Mouse (Mus musculus) intestine, embryonic 15.5 days (tissue): ENCODE measurements around the gene Slc5a6. TPM values are rescaled to one million over a fixed set of nuclear protein-coding genes. Genes with fewer than 3 reads are reported as not detected.
A peak's percentile ranks its signal among the peaks of the same experiment; 100 is the strongest.

Source experiments
- ATAC-seq: fragments of 200-750 bp; cut with Nextera tagmentation; 2 replicates; pipeline ENCODE4 v1.8.0; 2017; ENCODE audit warnings: moderate TSS enrichment, moderate library complexity
- H3K27ac ChIP-seq: fragments of 300-500 bp; sonication (generic); 2 replicates; pipeline ENCODE4 v1.5.1; 2015; ENCODE audit warnings: mild to moderate bottlenecking, inconsistent platforms
- H3K27me3 ChIP-seq: fragments of 300-500 bp; sonication (generic); replicated peaks from 2 replicates; pipeline ENCODE4 v1.6.1; 2015; ENCODE audit warnings: inconsistent platforms
- H3K36me3 ChIP-seq: fragments of 300-500 bp; sonication (generic); 2 replicates; pipeline ENCODE4 v1.6.1; 2015; ENCODE audit warnings: inconsistent platforms
- H3K4me1 ChIP-seq: fragments of 300-500 bp; sonication (generic); replicated peaks from 2 replicates; pipeline ENCODE4 v1.6.1; 2015; ENCODE audit warnings: inconsistent platforms
- H3K4me2 ChIP-seq: fragments of 300-500 bp; sonication (generic); replicated peaks from 2 replicates; pipeline ENCODE4 v1.6.1; 2015; ENCODE audit warnings: mild to moderate bottlenecking, inconsistent platforms
- H3K4me3 ChIP-seq: fragments of 300-500 bp; sonication (generic); replicated peaks from 2 replicates; pipeline ENCODE4 v1.5.1; 2015; ENCODE audit warnings: inconsistent platforms
- H3K9ac ChIP-seq: fragments of 300-500 bp; sonication (generic); 2 replicates; pipeline ENCODE4 v1.6.1; 2015; ENCODE audit warnings: inconsistent platforms
- H3K9me3 ChIP-seq: fragments of 300-500 bp; sonication (generic); 2 replicates; pipeline ENCODE4 v1.6.1; 2016; ENCODE audit warnings: inconsistent platforms
- WGBS: fragments of 180-500 bp; shearing (Covaris S2); methylation state at CpG from one replicate; pipeline ENCODE4 v1.1.7; 2015; 5-methylcytosine and 5-hydroxymethylcytosine counted together
- polyA plus RNA-seq: library from polyadenylated mRNA; unstranded; fragments of >200 nt; fragmentation: Nextera tagmentation; extraction: Ambion mirVana; gene quantifications from 2 replicates; pipeline ENCODE4 v1.2.1, GENCODE M21; 2015

Slc5a6 gene
- polyA plus RNA-seq, 1 experiment from 2014 or later: 12.8 TPM

DNA sequence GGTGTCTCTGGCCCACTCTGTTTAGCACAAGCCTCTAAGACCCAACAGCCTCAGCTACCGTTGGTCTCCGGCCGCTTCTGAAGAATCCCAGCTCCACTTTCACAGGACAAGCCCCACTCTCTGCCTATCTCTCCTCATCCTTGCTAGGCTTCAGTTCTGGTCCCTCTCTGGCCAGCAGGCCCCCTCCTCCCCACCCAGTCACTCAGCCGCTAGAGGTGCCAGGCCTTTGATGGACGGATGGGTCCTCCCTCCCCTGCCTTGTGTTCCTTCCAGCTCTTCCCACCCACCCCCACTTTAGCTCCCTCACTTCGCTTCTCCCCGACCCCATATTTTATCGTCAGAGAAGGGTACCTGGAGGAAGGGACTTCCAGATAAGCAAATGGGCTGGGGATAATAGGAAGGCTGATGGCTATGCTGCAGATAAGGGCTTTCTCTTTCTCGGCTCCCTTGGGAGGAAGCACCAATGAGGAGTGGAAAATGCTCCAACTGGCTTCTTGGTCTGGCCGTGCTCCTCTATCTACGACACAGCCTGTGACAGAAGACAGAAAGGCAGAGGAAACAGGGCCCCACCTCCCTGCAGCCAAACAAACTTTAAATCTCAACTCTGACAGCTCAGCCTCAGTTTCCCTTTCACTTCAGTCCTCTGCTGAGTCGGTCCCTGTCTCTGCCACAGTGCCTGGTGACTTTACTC, 34.4 kb upstream of the Slc5a6 start:
- Histone ChIP-seq H3K9ac (no peak overlapping the region), H3K9me3 (no peaks in the 10 kb centered on the region), H3K27me3 (peaks cover 7% of the 10 kb centered on the region; the same call in 1 of the 2 replicates), H3K27ac (no peak overlapping the region), H3K4me2 (no peak overlapping the region; the same call in 1 of the 2 replicates), H3K36me3 (0 out of 2 replicates have a peak, but pooled peaks cover 4% of the 10 kb centered on the region), H3K4me3 (no peak overlapping the region), H3K4me1 (no peaks in the 10 kb centered on the region; the same call in 1 of the 2 replicates)
- 23% methylated on average over 12 of the region's 12 CpGs for WGBS
- ATAC-seq: no peak

GRCm38 (mm10) chr5:31082355-31082754, 33.6 kb upstream of the Slc5a6 start:
- Histone ChIP-seq H3K9me3 (no peaks in the 10 kb centered on the region), H3K27ac (no peak overlapping the region), H3K4me1 (no peaks in the 10 kb centered on the region; the same call in 1 of the 2 replicates), H3K4me2 (no peak overlapping the region), H3K4me3 (no peak overlapping the region), H3K9ac (no peak overlapping the region), H3K36me3 (peaks cover 12% of the 10 kb centered on the region; the same call in 1 of the 2 replicates), H3K27me3 (0 out of 2 replicates have a peak, but pooled peaks cover 3% of the 10 kb centered on the region)
- WGBS: 19% methylated on average over 5 of the region's 5 CpGs
- ATAC-seq: no peak

GRCm38 (mm10) chr5:31081386-31081785, 32.7 kb upstream of the Slc5a6 start:
- Histone ChIP-seq H3K9me3 (no peaks in the 10 kb centered on the region), H3K4me1 (no peaks in the 10 kb centered on the region; the same call in 1 of the 2 replicates), H3K9ac (no peak overlapping the region), H3K4me2 (no peak overlapping the region), H3K27ac (no peak overlapping the region), H3K36me3 (peaks cover 16% of the 10 kb centered on the region), H3K27me3 (0 out of 2 replicates have a peak, but pooled peaks cover 3% of the 10 kb centered on the region), H3K4me3 (no peak overlapping the region)
- ATAC-seq: no peak
- WGBS: 84% methylated on average over 3 of the region's 3 CpGs

DNA sequence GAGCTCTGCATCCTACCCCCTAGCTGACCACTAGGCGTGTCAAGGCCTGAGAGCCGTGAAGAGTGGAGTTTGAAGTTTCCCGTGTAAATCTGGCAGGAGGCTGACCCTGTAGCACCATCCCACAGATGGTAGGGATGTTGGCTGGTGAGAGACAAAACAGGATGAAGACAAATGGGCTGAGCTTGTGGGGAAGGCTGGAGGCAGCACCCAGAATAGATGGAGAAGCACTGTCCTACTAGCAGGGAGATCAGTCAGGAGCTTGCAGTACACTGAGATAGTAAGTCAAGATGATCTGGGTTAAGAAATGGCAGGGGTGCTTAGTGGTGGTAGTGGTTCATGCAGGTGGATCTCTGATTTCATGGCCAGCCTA, 32.1 kb upstream of the Slc5a6 start:
- ATAC-seq: no peak
- H3K27ac ChIP-seq: no peak overlapping the region
- 0 out of 2 replicates have a peak, but pooled peaks cover 3% of the 10 kb centered on the region for H3K27me3 ChIP-seq
- no peak overlapping the region for H3K4me2 ChIP-seq
- no peak overlapping the region for H3K4me3 ChIP-seq
- no peaks in the 10 kb centered on the region for H3K9me3 ChIP-seq
- H3K4me1 ChIP-seq: no peaks in the 10 kb centered on the region; the same call in 1 of the 2 replicates
- no peak overlapping the region for H3K9ac ChIP-seq
- peaks cover 20% of the 10 kb centered on the region for H3K36me3 ChIP-seq
- WGBS: 61% methylated on average over 3 of the region's 3 CpGs

- 73% methylated on average over 13 of the region's 13 CpGs for WGBS
- no peak for ATAC-seq
- H3K4me3 ChIP-seq: no peak overlapping the region
- no peak overlapping the region for H3K27ac ChIP-seq
- H3K36me3 ChIP-seq: peaks cover 23% of the 10 kb centered on the region
- 0 out of 2 replicates have a peak, but pooled peaks cover 3% of the 10 kb centered on the region for H3K27me3 ChIP-seq
- no peaks in the 10 kb centered on the region; the same call in 1 of the 2 replicates for H3K4me1 ChIP-seq
- H3K4me2 ChIP-seq: no peak overlapping the region
- no peaks in the 10 kb centered on the region for H3K9me3 ChIP-seq
- H3K9ac ChIP-seq: no peak overlapping the region
Observed at GRCm38 (mm10) chr5:31080059-31080794, 31.5 kb upstream of the Slc5a6 start.

DNA sequence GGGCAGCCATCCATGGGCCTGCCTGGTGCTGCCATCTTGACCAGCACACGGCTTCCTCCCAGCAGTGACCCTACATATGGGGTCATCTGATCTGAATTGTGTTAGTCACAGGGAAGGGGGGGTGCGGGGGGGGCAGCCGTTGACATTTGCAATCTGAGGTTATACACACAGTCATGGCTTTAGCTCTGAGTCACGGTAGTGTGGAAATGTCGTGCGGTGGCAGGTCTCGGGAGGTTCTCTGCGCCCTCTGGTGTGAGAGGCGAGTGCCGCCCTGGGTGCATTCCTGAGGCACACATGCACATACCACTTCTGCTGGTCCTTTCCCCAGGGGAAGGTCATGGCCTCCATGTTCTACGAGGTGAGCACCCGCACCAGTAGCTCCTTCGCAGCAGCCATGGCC, 27.6 kb upstream of the Slc5a6 start:
- 88% methylated on average over 13 of the region's 13 CpGs for WGBS
- ATAC-seq: no peak
- Histone ChIP-seq H3K27ac (no peak overlapping the region), H3K36me3 (peaks cover 57% of the 10 kb centered on the region), H3K4me1 (no peaks in the 10 kb centered on the region; the same call in 1 of the 2 replicates), H3K27me3 (no peaks in the 10 kb centered on the region), H3K4me2 (no peak overlapping the region), H3K9ac (no peak overlapping the region), H3K9me3 (no peaks in the 10 kb centered on the region), H3K4me3 (no peak overlapping the region)

- H3K36me3 ChIP-seq: peaks cover 79% of the 10 kb centered on the region
- H3K4me3 ChIP-seq: no peak overlapping the region
- 91% methylated on average over 12 of the region's 12 CpGs for WGBS
- H3K9ac ChIP-seq: no peak overlapping the region
- no peak for ATAC-seq
- H3K27ac ChIP-seq: no peak overlapping the region
- no peaks in the 10 kb centered on the region for H3K9me3 ChIP-seq
- no peak overlapping the region for H3K4me2 ChIP-seq
- no peaks in the 10 kb centered on the region for H3K27me3 ChIP-seq
- no peaks in the 10 kb centered on the region for H3K4me1 ChIP-seq
Observed at GRCm38 (mm10) chr5:31073176-31073575, 24.5 kb upstream of the Slc5a6 start.

DNA sequence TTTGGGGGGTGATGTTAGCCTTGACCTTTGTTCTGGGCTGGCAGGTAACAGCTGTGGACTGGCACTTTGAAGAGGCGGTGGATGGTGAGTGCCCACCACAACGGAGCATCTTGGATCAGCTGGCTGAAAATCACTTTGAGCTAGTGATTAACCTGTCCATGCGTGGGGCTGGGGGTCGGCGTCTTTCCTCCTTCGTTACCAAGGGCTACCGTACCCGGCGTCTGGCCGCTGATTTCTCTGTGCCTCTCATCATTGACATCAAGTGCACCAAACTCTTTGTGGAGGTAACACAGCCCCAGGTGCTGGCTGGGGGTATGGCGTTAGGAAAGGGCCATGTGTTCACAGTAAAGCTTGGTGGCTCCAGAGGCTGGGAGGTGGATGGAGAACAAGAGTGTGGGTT, 23.1 kb upstream of the Slc5a6 start:
- H3K4me2 ChIP-seq: no peak overlapping the region
- no peaks in the 10 kb centered on the region for H3K9me3 ChIP-seq
- WGBS: 90% methylated on average over 11 of the region's 11 CpGs
- no peak overlapping the region for H3K27ac ChIP-seq
- no peaks in the 10 kb centered on the region for H3K27me3 ChIP-seq
- no peak for ATAC-seq
- peaks cover 74% of the 10 kb centered on the region for H3K36me3 ChIP-seq
- H3K9ac ChIP-seq: no peak overlapping the region
- H3K4me1 ChIP-seq: no peaks in the 10 kb centered on the region
- no peak overlapping the region for H3K4me3 ChIP-seq

DNA sequence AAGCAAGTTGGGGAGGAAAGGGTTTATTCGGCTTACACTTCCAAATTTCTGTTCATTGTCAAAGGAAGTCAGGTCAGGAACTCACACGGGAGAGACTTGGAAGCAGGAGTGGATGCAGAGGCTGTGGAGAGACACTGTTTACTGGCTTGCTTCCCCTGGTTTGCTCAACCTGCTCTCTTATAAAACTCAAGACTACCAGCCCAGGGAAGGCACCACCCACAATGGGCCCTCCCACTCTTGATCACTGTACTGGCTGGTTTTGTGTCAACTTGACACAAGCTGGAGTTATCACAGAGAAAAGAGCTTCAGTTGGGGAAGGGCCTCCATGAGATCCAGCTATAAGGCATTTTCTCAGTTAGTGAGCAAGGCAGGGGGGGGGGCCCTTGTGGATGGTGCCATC, 22.3 kb upstream of the Slc5a6 start:
- 79% methylated on average over 2 of the region's 2 CpGs for WGBS
- H3K27me3 ChIP-seq: no peaks in the 10 kb centered on the region
- no peak overlapping the region for H3K4me2 ChIP-seq
- no peak overlapping the region for H3K4me3 ChIP-seq
- H3K4me1 ChIP-seq: no peaks in the 10 kb centered on the region
- H3K36me3 ChIP-seq: peaks cover 75% of the 10 kb centered on the region
- no peaks in the 10 kb centered on the region for H3K9me3 ChIP-seq
- no peak for ATAC-seq
- H3K9ac ChIP-seq: no peak overlapping the region
- no peak overlapping the region for H3K27ac ChIP-seq

DNA sequence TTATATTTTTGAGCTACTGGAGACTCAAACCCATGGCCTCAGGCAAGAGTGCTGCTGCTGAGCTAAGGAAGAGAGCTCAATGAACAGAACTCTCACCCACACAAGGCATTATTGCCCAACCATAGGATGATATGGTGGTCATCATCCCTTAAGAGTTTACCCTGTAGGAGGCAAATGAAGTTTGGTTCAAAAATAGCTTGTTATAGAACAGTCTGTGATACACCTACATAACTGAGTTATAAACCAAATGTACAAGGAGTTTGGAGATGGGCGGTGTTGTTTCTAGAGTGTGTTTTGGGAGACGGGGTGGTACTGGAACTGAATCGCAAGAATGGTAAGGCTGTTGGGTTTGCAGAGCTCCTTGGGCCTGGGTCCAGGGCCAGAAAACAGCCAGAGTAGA, 21.1 kb upstream of the Slc5a6 start:
- Histone ChIP-seq H3K36me3 (peaks cover 65% of the 10 kb centered on the region), H3K27ac (no peak overlapping the region), H3K27me3 (no peaks in the 10 kb centered on the region), H3K9me3 (no peaks in the 10 kb centered on the region), H3K4me1 (no peaks in the 10 kb centered on the region), H3K9ac (no peak overlapping the region), H3K4me3 (no peak overlapping the region), H3K4me2 (no peak overlapping the region)
- no peak for ATAC-seq
- 99% methylated on average over 3 of the region's 3 CpGs for WGBS

DNA sequence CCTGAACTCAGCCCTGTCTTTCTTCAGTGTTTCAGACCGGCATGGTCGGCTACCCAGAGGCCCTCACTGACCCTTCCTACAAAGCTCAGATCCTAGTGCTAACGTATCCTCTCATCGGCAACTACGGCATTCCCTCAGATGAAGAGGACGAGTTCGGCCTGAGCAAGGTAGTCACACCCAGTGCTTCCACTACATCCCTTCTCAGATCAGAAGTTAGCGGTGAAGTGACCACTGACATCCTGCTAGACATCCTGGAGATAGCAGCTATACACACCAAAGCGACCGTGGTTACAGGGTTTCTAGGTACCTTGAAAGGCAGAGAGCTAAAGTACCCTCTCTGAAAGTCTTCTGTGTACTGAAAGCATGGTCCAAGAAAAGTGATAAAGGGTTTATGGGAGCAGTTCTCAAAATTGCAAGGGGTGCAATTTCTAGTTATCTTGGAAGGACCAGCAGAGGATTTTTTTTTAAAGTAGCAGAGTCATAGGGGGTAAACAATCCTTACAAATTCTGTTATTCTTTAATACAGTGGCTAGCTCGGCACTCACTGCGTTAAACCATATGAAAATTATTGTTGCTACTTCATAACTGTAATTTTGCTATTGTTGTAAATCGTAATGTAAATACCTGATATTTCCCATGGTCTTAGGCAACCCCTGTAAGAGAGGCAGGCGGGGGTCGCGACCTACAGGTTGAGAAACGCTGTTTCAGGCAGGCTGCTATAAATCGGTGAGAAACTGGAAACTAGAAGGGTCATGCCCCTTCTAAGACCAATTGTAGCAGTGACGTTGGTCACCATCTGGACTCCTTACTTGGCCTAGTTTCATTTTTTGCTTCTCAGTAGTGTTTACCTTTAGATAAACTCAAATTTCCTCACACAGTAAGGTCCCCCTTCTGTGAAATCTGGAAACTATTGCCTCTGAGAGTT, 6.8 kb upstream of the Slc5a6 start:
- peak; percentile 54 for ATAC-seq
- WGBS: 18% methylated on average over 19 of the region's 19 CpGs
- peak overlapping the region; percentile 77 for H3K9ac ChIP-seq

More for the DNA sequence above, 6.8 kb upstream of the Slc5a6 start:
- Histone ChIP-seq H3K9me3 (no peaks in the 10 kb centered on the region), H3K27me3 (no peaks in the 10 kb centered on the region), H3K4me2 (peak overlapping the region; percentile 94), H3K4me3 (peak overlapping the region; percentile 69), H3K4me1 (peaks cover 7% of the 10 kb centered on the region), H3K27ac (peak overlapping the region; percentile 70), H3K36me3 (peaks cover 22% of the 10 kb centered on the region)
